Mouse (Mus musculus): Measurements from ENCODE around the gene Vgf. TPM values are rescaled to one million over a fixed set of nuclear protein-coding genes. Genes with fewer than 3 reads are reported as not detected.
A peak's percentile ranks its signal among the peaks of the same experiment; 100 is the strongest.

The Vgf gene
- polyA plus RNA-seq, 1 experiment from 2014 or later = not detected

DNA sequence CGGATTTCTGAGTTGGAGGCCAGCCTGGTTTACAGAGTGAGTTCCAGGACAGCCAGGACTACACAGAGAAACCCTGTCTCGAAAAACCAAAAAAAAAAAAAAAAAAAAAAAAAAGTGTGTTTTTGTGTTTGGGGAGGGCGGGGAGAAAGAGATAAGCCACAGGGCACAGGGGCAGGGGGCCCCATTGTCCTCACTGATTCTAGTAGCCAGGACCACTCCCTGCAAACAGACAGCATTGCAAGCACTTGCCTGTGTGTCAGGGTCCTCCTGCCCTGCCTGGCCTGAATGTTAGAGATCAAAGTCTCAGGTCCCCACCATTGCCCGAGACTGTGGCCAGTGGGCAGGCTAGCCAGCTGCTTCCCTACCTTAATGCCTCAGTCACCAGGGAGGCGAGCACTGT, 26.7 kb upstream of the Vgf start:
- Histone ChIP-seq H3K4me3 (no peak overlapping the region), H3K27ac (no peak overlapping the region), H3K36me3 (peaks cover 16% of the 10 kb centered on the region; the same call in 1 of the 2 replicates), H3K27me3 (no peaks in the 10 kb centered on the region), H3K9ac (no peak overlapping the region), H3K4me1 (replicated peaks) (no peaks in the 10 kb centered on the region; the same call in 1 of the 2 replicates), H3K9me3 (replicated peaks) (no peaks in the 10 kb centered on the region), H3K4me2 (no peak overlapping the region)
- ATAC-seq (replicated peaks; ENCODE audit: insufficient number of reproducible peaks, insufficient read depth, low FRiP score, low read depth) = no peak
- WGBS = 59% methylated on average over 5 of the region's 5 CpGs

DNA sequence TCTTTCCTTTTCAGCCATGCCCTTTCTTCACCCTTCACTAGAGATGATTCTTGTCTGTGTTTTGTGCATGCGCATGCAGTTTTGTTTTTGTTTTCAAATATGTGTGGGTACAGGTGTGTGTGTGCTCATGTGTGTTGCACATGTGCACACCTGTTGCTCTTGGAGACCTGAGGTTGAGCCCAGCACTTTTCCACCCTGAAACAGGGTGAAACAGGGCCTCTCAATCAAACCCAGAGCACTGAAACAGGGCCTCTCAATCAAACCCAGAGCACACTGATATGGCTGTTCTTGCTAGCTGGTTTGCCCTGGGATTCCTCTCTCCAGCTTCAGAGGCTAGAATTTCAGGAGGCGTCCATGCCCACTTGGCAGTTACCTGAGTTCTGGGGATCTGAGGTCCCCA, 25.6 kb upstream of the Vgf start:
- Histone ChIP-seq H3K27ac (no peak overlapping the region), H3K9ac (no peak overlapping the region), H3K4me2 (no peak overlapping the region), H3K4me3 (no peak overlapping the region), H3K4me1 (replicated peaks) (no peaks in the 10 kb centered on the region; the same call in 1 of the 2 replicates), H3K9me3 (replicated peaks) (no peaks in the 10 kb centered on the region), H3K27me3 (no peaks in the 10 kb centered on the region), H3K36me3 (peaks cover 4% of the 10 kb centered on the region; the same call in 1 of the 2 replicates)
- 92% methylated on average over 2 of the region's 2 CpGs for WGBS
- ATAC-seq (replicated peaks; ENCODE audit: insufficient number of reproducible peaks, insufficient read depth, low FRiP score, low read depth) = no peak

DNA sequence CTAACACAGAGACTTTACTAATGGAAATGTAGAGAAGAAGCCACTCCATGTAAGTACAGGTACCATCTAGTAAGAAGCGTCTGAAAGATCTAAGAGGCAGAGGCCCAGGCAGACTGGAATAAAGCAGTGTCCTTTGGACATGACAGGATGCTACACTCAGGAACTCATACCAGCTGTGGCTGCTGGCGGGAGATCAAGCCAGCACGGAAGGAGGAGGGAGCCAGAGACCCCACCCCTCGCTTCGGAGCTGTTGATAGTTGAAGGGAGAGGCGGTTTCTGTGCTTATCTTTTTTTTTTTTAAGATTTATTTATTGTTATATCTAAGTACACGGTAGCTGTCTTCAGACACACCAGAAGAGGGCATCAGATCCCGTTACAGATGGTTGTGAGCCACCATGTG, 18.9 kb upstream of the Vgf start:
- no peak overlapping the region for H3K4me2 ChIP-seq
- no peak overlapping the region for H3K4me3 ChIP-seq
- H3K4me1 ChIP-seq (replicated peaks) = 0 out of 2 replicates have a peak, but pooled peaks cover 2% of the 10 kb centered on the region
- H3K9me3 ChIP-seq (replicated peaks) = no peaks in the 10 kb centered on the region
- no peak overlapping the region for H3K9ac ChIP-seq
- no peak overlapping the region for H3K27ac ChIP-seq
- no peak for ATAC-seq (replicated peaks; ENCODE audit: insufficient number of reproducible peaks, insufficient read depth, low FRiP score, low read depth)
- H3K36me3 ChIP-seq = no peaks in the 10 kb centered on the region
- no peaks in the 10 kb centered on the region; the same call in 1 of the 2 replicates for H3K27me3 ChIP-seq
- 42% methylated on average over 8 of the region's 8 CpGs for WGBS

DNA sequence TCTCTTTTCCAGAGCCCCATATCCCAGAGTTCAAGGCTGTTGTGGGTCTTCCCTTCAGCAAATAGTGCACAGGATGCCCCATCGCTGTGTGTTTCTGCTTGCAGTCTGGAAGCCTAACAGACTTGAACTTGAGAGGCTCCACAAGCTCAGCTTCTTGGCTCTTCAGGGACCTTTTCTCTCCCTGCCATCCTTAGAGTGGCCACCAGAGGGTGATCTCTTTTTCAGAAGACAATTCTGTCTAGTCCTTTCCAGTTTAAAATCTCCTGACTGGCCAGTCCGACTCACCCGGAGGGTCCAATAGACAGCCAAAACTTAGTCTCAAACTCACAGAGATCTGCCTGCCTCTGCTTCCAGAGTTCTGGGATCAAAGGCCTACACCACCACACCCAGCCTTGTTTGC, 16.2 kb upstream of the Vgf start:
- WGBS = 24% methylated on average over 3 of the region's 3 CpGs
- no peak for ATAC-seq (replicated peaks; ENCODE audit: insufficient number of reproducible peaks, insufficient read depth, low FRiP score, low read depth)
- Histone ChIP-seq H3K27ac (no peak overlapping the region), H3K4me2 (no peak overlapping the region), H3K27me3 (no peaks in the 10 kb centered on the region; the same call in 1 of the 2 replicates), H3K4me1 (replicated peaks) (0 out of 2 replicates have a peak, but pooled peaks cover 2% of the 10 kb centered on the region), H3K36me3 (no peaks in the 10 kb centered on the region), H3K4me3 (no peak overlapping the region), H3K9me3 (replicated peaks) (no peaks in the 10 kb centered on the region), H3K9ac (no peak overlapping the region)

DNA sequence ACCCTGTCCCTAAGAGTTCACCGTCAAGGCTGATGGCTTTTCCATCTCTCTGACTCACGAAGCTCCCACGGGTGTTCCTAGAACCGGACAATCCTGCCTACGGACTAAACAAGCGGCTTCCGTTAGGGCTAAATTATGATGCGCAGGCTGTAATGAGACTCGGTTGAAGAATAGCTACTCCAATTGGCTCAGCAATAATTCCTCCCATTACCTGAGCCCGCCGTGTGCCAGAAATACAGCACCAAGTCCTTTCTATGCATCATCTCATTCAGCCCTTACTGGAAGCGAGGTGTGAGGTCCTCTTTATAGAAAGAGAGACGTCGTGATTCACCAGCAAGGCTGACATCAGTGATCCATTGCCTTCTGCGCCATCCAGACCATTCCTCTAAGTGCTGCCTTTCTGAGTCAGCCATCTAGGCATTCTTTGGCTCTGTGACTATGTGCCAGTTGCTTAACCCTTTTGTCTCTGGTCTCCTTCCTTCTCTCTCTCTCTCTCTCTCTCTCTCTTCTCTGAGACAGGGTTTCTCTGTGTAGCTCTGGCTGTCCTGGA, 13.7 kb upstream of the Vgf start:
- WGBS = 69% methylated on average over 15 of the region's 15 CpGs
- no peaks in the 10 kb centered on the region for H3K36me3 ChIP-seq
- H3K9me3 ChIP-seq (replicated peaks) = no peaks in the 10 kb centered on the region
- no peaks in the 10 kb centered on the region for H3K4me1 ChIP-seq (replicated peaks)
- no peak overlapping the region for H3K27ac ChIP-seq
- no peak overlapping the region for H3K9ac ChIP-seq
- no peaks in the 10 kb centered on the region; the same call in 1 of the 2 replicates for H3K27me3 ChIP-seq
- no peak overlapping the region for H3K4me2 ChIP-seq
- no peak overlapping the region for H3K4me3 ChIP-seq
- ATAC-seq (replicated peaks; ENCODE audit: insufficient number of reproducible peaks, insufficient read depth, low FRiP score, low read depth) = no peak

DNA sequence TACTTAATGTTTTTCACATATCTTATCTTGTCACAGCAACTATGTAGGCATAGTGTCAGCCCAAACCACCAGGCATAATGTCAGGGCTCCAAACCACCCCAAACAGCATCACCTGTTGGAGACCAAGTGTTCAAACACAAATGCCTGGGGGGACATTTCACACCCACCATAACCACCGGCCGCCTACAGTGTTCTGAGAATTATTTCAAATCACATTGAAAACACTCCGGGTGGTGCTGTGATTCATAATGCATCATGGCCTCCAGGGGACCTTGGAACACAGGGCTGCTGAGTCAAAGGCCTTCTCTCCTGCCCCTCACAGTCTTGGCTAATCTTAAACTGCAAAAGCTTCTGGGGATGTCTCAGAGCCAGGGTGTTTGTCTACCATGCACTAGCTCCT, 10.3 kb upstream of the Vgf start:
- Histone ChIP-seq H3K4me1 (replicated peaks) (no peaks in the 10 kb centered on the region), H3K27me3 (peaks cover 8% of the 10 kb centered on the region; the same call in 1 of the 2 replicates), H3K36me3 (no peaks in the 10 kb centered on the region), H3K4me2 (no peak overlapping the region), H3K4me3 (no peak overlapping the region), H3K27ac (no peak overlapping the region), H3K9me3 (replicated peaks) (no peaks in the 10 kb centered on the region), H3K9ac (no peak overlapping the region)
- ATAC-seq (replicated peaks; ENCODE audit: insufficient number of reproducible peaks, insufficient read depth, low FRiP score, low read depth) = no peak
- 89% methylated on average over 3 of the region's 3 CpGs for WGBS

DNA sequence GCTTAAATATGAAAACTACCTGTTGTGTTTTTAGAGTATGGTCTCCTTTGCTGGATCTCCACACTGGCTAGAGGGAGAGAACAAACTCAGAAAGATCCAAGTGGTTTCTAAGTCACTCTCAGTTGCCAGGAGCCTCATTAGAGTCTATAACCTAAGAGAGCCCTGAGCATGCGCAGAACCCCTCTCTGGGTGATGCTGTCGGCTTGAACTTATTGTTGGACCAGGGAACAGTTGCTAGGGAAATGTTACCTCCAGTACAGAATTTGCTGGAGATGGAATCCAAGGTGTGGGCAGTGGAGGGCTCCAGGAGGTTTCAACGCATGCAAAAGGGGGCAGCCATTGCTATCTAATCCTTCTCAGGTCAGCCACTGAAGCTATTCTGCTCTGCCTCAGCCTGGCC, 1.9 kb upstream of the Vgf start:
- Histone ChIP-seq H3K27ac (no peak overlapping the region), H3K27me3 (peaks cover 69% of the 10 kb centered on the region), H3K4me1 (replicated peaks) (peaks cover 2% of the 10 kb centered on the region; the same call in 1 of the 2 replicates), H3K4me2 (no peak overlapping the region), H3K9ac (no peak overlapping the region), H3K36me3 (no peaks in the 10 kb centered on the region), H3K4me3 (no peak overlapping the region), H3K9me3 (replicated peaks) (no peaks in the 10 kb centered on the region)
- 44% methylated on average over 3 of the region's 3 CpGs for WGBS
- ATAC-seq (replicated peaks; ENCODE audit: insufficient number of reproducible peaks, insufficient read depth, low FRiP score, low read depth) = no peak

DNA sequence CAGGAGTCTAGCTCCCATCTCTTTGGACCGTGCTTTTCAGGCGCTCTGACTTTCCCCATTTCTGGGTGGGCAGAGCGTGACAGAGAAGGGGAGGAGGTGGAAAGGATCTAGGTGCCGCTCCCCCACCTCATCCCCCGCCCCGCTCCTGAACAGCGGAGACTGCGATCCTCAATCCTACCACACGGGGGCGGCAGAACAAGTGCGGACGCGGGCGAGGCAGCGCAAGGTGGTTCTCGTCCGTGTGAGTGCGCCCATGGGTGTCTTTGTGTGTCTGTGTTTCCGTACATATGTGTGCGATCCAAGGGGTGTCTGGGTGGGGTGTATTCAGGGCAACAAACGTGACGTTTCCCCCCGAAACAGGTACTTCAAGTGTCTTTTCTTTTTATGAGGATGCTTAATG, 1.1 kb upstream of the Vgf start:
- H3K4me2 ChIP-seq = no peak overlapping the region
- no peak overlapping the region for H3K27ac ChIP-seq
- under 1% methylated on average over 23 of the region's 23 CpGs for WGBS
- peaks cover 8% of the 10 kb centered on the region for H3K4me1 ChIP-seq (replicated peaks)
- no peaks in the 10 kb centered on the region for H3K36me3 ChIP-seq
- no peak for ATAC-seq (replicated peaks; ENCODE audit: insufficient number of reproducible peaks, insufficient read depth, low FRiP score, low read depth)
- H3K9me3 ChIP-seq (replicated peaks) = no peaks in the 10 kb centered on the region
- H3K4me3 ChIP-seq = no peak overlapping the region
- peaks cover 73% of the 10 kb centered on the region for H3K27me3 ChIP-seq
- no peak overlapping the region for H3K9ac ChIP-seq

DNA sequence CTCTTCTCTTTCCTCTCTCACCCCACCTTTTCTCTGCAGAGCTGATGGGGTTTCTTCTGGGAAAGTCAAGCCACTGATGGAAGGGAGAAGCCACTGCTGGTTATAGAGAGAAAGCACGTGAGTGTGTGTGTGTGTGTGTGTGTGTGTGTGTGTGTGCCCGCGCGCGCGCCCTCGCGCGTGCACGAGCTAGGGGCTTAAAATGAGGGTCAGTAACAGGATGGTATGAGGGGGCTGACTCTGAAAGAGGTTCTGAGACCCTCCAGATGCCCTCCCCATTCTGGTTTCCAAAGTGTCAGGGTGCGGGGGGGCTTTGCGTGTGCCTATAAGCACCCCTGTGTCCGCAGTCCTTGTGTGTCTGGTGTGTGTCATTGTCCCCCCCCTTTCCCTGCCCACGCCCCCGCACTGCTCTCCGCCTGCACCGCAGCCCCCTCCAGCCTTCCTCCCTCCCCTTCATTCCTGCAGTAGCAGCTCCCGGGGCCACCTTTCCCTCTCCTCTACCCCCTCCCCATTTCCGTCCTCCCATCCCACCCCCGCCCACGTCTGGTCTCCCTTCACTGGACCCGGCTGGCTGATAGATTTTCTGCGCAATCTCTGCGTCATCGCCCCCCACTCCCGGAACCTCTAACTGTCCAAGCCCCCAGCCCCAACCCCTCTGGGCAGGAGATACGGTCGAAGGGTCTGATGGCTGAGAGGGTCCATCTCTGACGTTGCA, 2.5 kb downstream of the Vgf start:
- Histone ChIP-seq H3K27ac (no peak overlapping the region), H3K4me1 (replicated peaks) (peaks cover 40% of the 10 kb centered on the region), H3K4me3 (no peak overlapping the region), H3K4me2 (no peak overlapping the region), H3K9ac (no peak overlapping the region), H3K9me3 (replicated peaks) (no peaks in the 10 kb centered on the region), H3K36me3 (no peaks in the 10 kb centered on the region), H3K27me3 (peaks cover 89% of the 10 kb centered on the region)
- WGBS = 7% methylated on average over 29 of the region's 29 CpGs
- ATAC-seq (replicated peaks; ENCODE audit: insufficient number of reproducible peaks, insufficient read depth, low FRiP score, low read depth) = no peak

DNA sequence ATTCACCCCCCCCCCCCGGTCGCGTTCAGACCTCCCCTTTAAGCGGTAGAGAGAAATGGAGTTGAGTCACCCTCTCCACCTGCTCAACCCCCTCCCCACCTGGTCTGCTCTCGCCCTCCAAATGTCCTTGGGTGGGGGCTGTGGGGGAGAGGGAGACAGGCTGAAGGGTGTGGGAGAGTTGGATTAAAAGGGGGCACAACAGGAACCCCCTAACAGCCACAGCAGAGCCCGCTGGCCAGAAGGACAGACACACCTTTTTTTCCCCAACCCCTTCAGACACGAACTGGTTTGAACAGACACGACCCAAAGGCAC, 3.0 kb downstream of the Vgf start:
- WGBS = 2% methylated on average over 8 of the region's 8 CpGs
- H3K27ac ChIP-seq = no peak overlapping the region
- no peak for ATAC-seq (replicated peaks; ENCODE audit: insufficient number of reproducible peaks, insufficient read depth, low FRiP score, low read depth)
- no peaks in the 10 kb centered on the region for H3K9me3 ChIP-seq (replicated peaks)
- H3K4me2 ChIP-seq = peak overlapping the region; percentile 66; the same call in 1 of the 2 replicates
- H3K27me3 ChIP-seq = peaks cover 84% of the 10 kb centered on the region
- no peak overlapping the region for H3K4me3 ChIP-seq
- H3K4me1 ChIP-seq (replicated peaks) = peaks cover 40% of the 10 kb centered on the region
- H3K36me3 ChIP-seq = no peaks in the 10 kb centered on the region
- no peak overlapping the region for H3K9ac ChIP-seq

DNA sequence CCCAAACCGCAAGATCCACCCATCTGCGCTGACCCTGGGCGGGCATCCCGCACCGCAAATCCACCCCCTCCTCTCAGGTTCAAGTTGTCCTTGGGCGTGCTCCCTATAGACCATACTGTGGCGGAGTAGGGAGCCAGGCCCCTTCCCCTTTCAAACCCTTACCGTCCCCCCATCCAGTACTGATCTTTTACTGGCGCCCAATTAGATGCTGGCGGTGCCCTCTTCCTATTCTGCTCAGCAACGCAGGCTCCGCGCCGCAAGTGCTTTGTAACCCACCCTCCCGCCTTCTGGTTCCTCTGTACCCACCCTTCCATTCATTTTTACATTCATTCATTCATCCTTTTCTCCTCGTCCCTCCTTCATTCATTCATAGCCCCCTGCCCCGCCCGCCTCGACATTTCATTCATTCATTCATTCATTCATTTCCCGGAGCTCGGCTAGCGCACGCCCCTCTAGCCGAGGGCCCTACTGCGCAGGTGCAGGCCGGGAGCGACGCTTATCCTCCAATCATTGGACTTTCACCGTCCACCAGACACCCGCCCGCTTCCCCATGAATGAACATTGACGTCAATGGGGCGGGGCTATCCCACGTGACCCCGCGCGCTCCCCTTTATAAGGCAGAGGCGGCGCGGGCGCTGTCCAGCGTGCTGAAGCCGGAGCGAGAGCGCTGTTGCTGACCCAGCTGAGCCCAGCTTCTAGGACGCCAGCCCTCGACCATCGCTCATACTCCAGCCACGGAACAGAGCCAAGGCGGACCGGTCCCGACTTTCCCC, 3.6 kb downstream of the Vgf start:
- Histone ChIP-seq H3K36me3 (no peaks in the 10 kb centered on the region), H3K27ac (no peak overlapping the region), H3K4me1 (replicated peaks) (peaks cover 40% of the 10 kb centered on the region), H3K9ac (no peak overlapping the region), H3K27me3 (peaks cover 78% of the 10 kb centered on the region), H3K4me3 (peak overlapping the region; percentile 37), H3K4me2 (peak overlapping the region; percentile 66), H3K9me3 (replicated peaks) (no peaks in the 10 kb centered on the region)
- under 1% methylated on average over 52 of the region's 52 CpGs for WGBS
- ATAC-seq (replicated peaks; ENCODE audit: insufficient number of reproducible peaks, insufficient read depth, low FRiP score, low read depth) = peak; percentile 70
